Mouse (Mus musculus): ENCODE measurements around the gene Atf6. TPM values are rescaled to one million over a fixed set of nuclear protein-coding genes. Genes with fewer than 3 reads are reported as not detected.

The Atf6 gene
- polyA plus RNA-seq, 1 experiment from 2014 or later = 9.2 TPM

DNA sequence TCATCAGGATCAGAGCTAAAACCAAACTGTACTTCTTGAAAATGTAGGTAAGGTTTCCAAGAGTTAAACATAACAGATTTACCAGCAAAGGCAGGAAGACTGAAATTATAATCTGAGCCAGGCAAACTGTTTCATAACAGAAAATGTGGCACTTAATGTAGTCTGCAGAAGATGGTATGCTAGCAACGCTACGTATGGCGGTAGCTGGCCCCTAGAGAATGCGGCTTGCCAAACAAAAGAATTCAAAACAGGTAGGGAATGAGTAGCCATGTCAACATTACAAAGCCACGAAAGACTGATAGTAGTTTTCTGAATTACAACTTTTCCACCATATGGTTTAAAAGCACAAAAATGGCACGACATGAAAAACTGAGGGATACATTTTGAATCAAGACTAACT lies 38.2 kb downstream of the Atf6 start:
- WGBS = 92% methylated on average over 6 of the region's 6 CpGs
- ATAC-seq (replicated peaks; ENCODE audit: low FRiP score) = no peak
- Histone ChIP-seq H3K4me1 (no peaks in the 10 kb centered on the region), H3K27ac (no peak overlapping the region), H3K36me3 (peaks cover 14% of the 10 kb centered on the region; the same call in 1 of the 2 replicates), H3K27me3 (no peaks in the 10 kb centered on the region), H3K9ac (no peak overlapping the region), H3K4me2 (no peak overlapping the region), H3K4me3 (replicated peaks) (no peak overlapping the region), H3K9me3 (replicated peaks) (no peaks in the 10 kb centered on the region)

GRCm38 (mm10) chr1:170820103-170820814 lies 47.3 kb downstream of the Atf6 start:
- 82% methylated on average over 14 of the region's 14 CpGs for WGBS
- H3K4me2 ChIP-seq = no peak overlapping the region
- H3K9me3 ChIP-seq (replicated peaks) = no peaks in the 10 kb centered on the region
- H3K4me1 ChIP-seq = peaks cover 6% of the 10 kb centered on the region; the same call in 1 of the 2 replicates
- no peaks in the 10 kb centered on the region for H3K27me3 ChIP-seq
- H3K4me3 ChIP-seq (replicated peaks) = no peak overlapping the region
- no peak overlapping the region for H3K27ac ChIP-seq
- no peak overlapping the region for H3K9ac ChIP-seq
- no peak for ATAC-seq (replicated peaks; ENCODE audit: low FRiP score)
- peaks cover 10% of the 10 kb centered on the region; the same call in 1 of the 2 replicates for H3K36me3 ChIP-seq

GRCm38 (mm10) chr1:170815287-170816004 lies 52.1 kb downstream of the Atf6 start:
- peaks cover 10% of the 10 kb centered on the region for H3K36me3 ChIP-seq
- H3K4me2 ChIP-seq = no peak overlapping the region
- H3K4me3 ChIP-seq (replicated peaks) = no peak overlapping the region
- H3K27ac ChIP-seq = no peak overlapping the region
- no peaks in the 10 kb centered on the region for H3K27me3 ChIP-seq
- H3K9ac ChIP-seq = no peak overlapping the region
- H3K4me1 ChIP-seq = no peaks in the 10 kb centered on the region
- 92% methylated on average over 2 of the region's 2 CpGs for WGBS
- H3K9me3 ChIP-seq (replicated peaks) = no peaks in the 10 kb centered on the region
- ATAC-seq (replicated peaks; ENCODE audit: low FRiP score) = no peak

GRCm38 (mm10) chr1:170812822-170813221 lies 54.7 kb downstream of the Atf6 start:
- Histone ChIP-seq H3K9ac (no peak overlapping the region), H3K27me3 (no peaks in the 10 kb centered on the region), H3K4me2 (no peak overlapping the region), H3K36me3 (peaks cover 2% of the 10 kb centered on the region), H3K9me3 (replicated peaks) (no peaks in the 10 kb centered on the region), H3K4me3 (replicated peaks) (no peak overlapping the region), H3K27ac (no peak overlapping the region), H3K4me1 (no peaks in the 10 kb centered on the region)
- 86% methylated on average over 5 of the region's 5 CpGs for WGBS
- ATAC-seq (replicated peaks; ENCODE audit: low FRiP score) = no peak

- no peak overlapping the region for H3K4me3 ChIP-seq (replicated peaks)
- no peak overlapping the region for H3K9ac ChIP-seq
- no peaks in the 10 kb centered on the region for H3K9me3 ChIP-seq (replicated peaks)
- H3K36me3 ChIP-seq = no peaks in the 10 kb centered on the region; the same call in 1 of the 2 replicates
- no peak overlapping the region for H3K27ac ChIP-seq
- WGBS = 77% methylated on average over 2 of the region's 2 CpGs
- no peaks in the 10 kb centered on the region for H3K27me3 ChIP-seq
- no peak overlapping the region for H3K4me2 ChIP-seq
- no peak for ATAC-seq (replicated peaks; ENCODE audit: low FRiP score)
- H3K4me1 ChIP-seq = no peaks in the 10 kb centered on the region
Measured at GRCm38 (mm10) chr1:170807600-170808270, 59.8 kb downstream of the Atf6 start.

DNA sequence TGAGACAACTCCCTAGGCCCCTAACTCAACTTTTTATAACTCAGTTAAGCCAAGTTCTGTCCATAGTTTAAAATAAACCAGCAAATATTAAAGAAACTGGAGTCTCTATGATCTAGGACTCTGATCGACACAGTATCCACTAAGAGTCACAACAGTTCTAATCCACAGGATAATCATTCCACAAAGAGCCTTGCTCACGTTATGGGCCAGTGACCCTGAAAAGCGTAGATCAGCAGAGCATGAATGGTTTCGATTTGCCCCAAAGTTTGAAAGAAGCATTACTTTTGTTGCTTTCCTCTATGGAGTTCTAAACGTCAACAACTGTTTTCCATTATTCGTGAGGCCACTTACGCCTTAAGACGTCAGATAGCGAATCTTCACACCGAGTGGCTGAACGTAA lies 62.9 kb downstream of the Atf6 start:
- H3K36me3 ChIP-seq = no peaks in the 10 kb centered on the region
- 74% methylated on average over 11 of the region's 11 CpGs for WGBS
- H3K4me3 ChIP-seq (replicated peaks) = no peak overlapping the region
- ATAC-seq (replicated peaks; ENCODE audit: low FRiP score) = no peak
- no peak overlapping the region for H3K9ac ChIP-seq
- H3K4me2 ChIP-seq = no peak overlapping the region
- H3K4me1 ChIP-seq = no peaks in the 10 kb centered on the region
- no peaks in the 10 kb centered on the region for H3K9me3 ChIP-seq (replicated peaks)
- H3K27me3 ChIP-seq = no peaks in the 10 kb centered on the region
- no peak overlapping the region for H3K27ac ChIP-seq

DNA sequence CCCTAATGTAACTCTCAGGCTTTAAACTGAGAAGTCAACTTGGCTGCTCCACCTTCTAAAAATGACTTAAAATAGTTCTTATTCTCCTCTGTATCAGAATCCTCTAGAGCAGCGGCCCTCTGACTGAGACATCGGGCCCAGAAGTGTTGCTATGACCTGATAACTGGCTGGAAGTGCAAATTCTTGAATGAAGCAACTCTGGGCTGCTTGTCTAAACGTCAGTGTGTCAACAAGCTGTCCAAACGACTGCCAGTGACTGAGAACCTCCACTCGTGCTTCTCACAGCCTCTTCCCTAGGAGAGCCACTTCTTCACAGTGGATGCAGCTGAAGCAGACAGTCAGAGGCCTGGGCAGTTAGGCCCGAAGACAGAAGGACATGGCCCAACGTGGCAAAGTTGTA lies 64.9 kb downstream of the Atf6 start:
- no peak overlapping the region for H3K4me2 ChIP-seq
- no peak overlapping the region for H3K27ac ChIP-seq
- ATAC-seq (replicated peaks; ENCODE audit: low FRiP score) = no peak
- H3K4me3 ChIP-seq (replicated peaks) = no peak overlapping the region
- WGBS = 64% methylated on average over 7 of the region's 7 CpGs
- no peaks in the 10 kb centered on the region for H3K9me3 ChIP-seq (replicated peaks)
- H3K27me3 ChIP-seq = no peaks in the 10 kb centered on the region
- peaks cover 2% of the 10 kb centered on the region; the same call in 1 of the 2 replicates for H3K36me3 ChIP-seq
- H3K9ac ChIP-seq = no peak overlapping the region
- H3K4me1 ChIP-seq = no peaks in the 10 kb centered on the region

- H3K4me2 ChIP-seq = no peak overlapping the region
- no peaks in the 10 kb centered on the region for H3K9me3 ChIP-seq (replicated peaks)
- no peaks in the 10 kb centered on the region for H3K27me3 ChIP-seq
- 58% methylated on average over 3 of the region's 3 CpGs for WGBS
- peaks cover 2% of the 10 kb centered on the region; the same call in 1 of the 2 replicates for H3K36me3 ChIP-seq
- no peak overlapping the region for H3K27ac ChIP-seq
- H3K4me3 ChIP-seq (replicated peaks) = no peak overlapping the region
- H3K4me1 ChIP-seq = no peaks in the 10 kb centered on the region
- H3K9ac ChIP-seq = no peak overlapping the region
- no peak for ATAC-seq (replicated peaks; ENCODE audit: low FRiP score)
Measured at GRCm38 (mm10) chr1:170800694-170801093, 66.9 kb downstream of the Atf6 start.

GRCm38 (mm10) chr1:170795741-170796347 lies 71.7 kb downstream of the Atf6 start:
- H3K27me3 ChIP-seq = no peaks in the 10 kb centered on the region
- H3K4me3 ChIP-seq (replicated peaks) = no peak overlapping the region
- no peak overlapping the region for H3K27ac ChIP-seq
- H3K9ac ChIP-seq = no peak overlapping the region
- 80% methylated on average over 9 of the region's 9 CpGs for WGBS
- H3K4me1 ChIP-seq = no peaks in the 10 kb centered on the region
- peaks cover 11% of the 10 kb centered on the region for H3K36me3 ChIP-seq
- no peak overlapping the region for H3K4me2 ChIP-seq
- H3K9me3 ChIP-seq (replicated peaks) = no peaks in the 10 kb centered on the region
- ATAC-seq (replicated peaks; ENCODE audit: low FRiP score) = no peak

- no peaks in the 10 kb centered on the region for H3K9me3 ChIP-seq (replicated peaks)
- peaks cover 22% of the 10 kb centered on the region for H3K36me3 ChIP-seq
- H3K27me3 ChIP-seq = no peaks in the 10 kb centered on the region
- no peak overlapping the region for H3K4me3 ChIP-seq (replicated peaks)
- ATAC-seq (replicated peaks; ENCODE audit: low FRiP score) = no peak
- no peak overlapping the region for H3K27ac ChIP-seq
- WGBS = 84% methylated on average over 6 of the region's 6 CpGs
- no peaks in the 10 kb centered on the region for H3K4me1 ChIP-seq
- H3K9ac ChIP-seq = no peak overlapping the region
- H3K4me2 ChIP-seq = no peak overlapping the region
Measured at GRCm38 (mm10) chr1:170791542-170791941, 76.0 kb downstream of the Atf6 start.

DNA sequence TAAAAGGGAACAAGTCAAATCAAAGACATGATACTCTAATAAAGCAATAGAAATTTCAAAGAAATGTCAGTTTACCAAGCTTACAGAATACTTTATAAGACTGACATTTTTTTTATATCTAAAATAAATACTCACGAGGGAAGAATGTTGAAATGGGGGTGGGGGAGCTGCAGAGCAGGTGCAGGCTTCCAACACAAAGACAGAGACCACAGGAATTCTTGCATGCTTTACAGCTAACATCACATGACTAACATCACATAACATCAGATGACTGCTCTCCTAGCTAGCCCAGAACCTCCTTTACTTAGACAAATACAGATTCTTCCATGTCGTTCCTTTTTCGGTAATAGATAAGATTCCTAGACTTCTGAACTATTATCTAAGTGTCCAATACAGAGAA lies 76.6 kb downstream of the Atf6 start:
- peaks cover 27% of the 10 kb centered on the region for H3K36me3 ChIP-seq
- ATAC-seq (replicated peaks; ENCODE audit: low FRiP score) = no peak
- H3K27ac ChIP-seq = no peak overlapping the region
- WGBS = 82% methylated on average over 3 of the region's 3 CpGs
- H3K9ac ChIP-seq = no peak overlapping the region
- no peak overlapping the region for H3K4me3 ChIP-seq (replicated peaks)
- no peaks in the 10 kb centered on the region for H3K9me3 ChIP-seq (replicated peaks)
- H3K27me3 ChIP-seq = no peaks in the 10 kb centered on the region
- no peak overlapping the region for H3K4me2 ChIP-seq
- H3K4me1 ChIP-seq = no peaks in the 10 kb centered on the region

DNA sequence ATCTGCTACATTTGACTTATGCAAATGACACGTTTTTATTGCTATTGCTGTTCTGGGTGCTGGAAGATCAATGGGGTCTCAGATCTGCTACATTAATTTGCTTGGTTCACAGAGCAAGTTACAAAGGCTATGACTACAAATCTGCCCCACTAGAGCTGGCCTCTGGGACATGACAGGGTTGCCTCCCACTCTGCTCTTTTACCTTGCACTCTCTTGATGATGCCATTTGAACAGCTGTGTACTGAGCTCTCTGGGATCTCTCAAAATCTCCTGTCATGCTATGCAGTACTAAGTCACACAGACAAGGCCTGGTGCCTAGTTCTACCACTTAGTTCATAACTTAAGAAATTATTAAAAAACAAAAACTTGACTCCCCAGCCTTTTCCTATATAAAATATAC lies 79.9 kb downstream of the Atf6 start:
- no peaks in the 10 kb centered on the region for H3K4me1 ChIP-seq
- H3K9me3 ChIP-seq (replicated peaks) = no peaks in the 10 kb centered on the region
- no peaks in the 10 kb centered on the region for H3K27me3 ChIP-seq
- no peak overlapping the region for H3K9ac ChIP-seq
- ATAC-seq (replicated peaks; ENCODE audit: low FRiP score) = peak; percentile 83
- H3K4me3 ChIP-seq (replicated peaks) = no peak overlapping the region
- H3K36me3 ChIP-seq = peaks cover 23% of the 10 kb centered on the region
- H3K27ac ChIP-seq = no peak overlapping the region
- WGBS = 31% methylated on average over 1 of the region's 1 CpGs
- no peak overlapping the region for H3K4me2 ChIP-seq

All from kidney, embryonic 15.5 days (tissue).